Mouse (Mus musculus) layer of hippocampus, adult 2 months (tissue): Measurements from ENCODE around the gene Ubtd1. TPM values are rescaled to one million over a fixed set of nuclear protein-coding genes. Genes with fewer than 3 reads are reported as not detected.

Experiments used
- DNase-seq, 2 experiments: peaks; one replicate each; pipeline ENCODE4 v3.0.0; 2022; ENCODE audit warnings: low spot score in 2 of 2
- H3K27ac ChIP-seq: fragments of 200-600 bp; 2 replicates; pipeline ENCODE4 v1.8.1; 2022
- H3K4me3 ChIP-seq: fragments of 200-600 bp; 2 replicates; pipeline ENCODE4 v1.8.1; 2022; ENCODE audit warnings: mild to moderate bottlenecking
- CTCF ChIP-seq: fragments of 200-600 bp; conservative IDR thresholded peaks from 2 replicates; pipeline ENCODE4 v1.8.1; 2022; ENCODE audit warnings: antibody characterized with exemption, mild to moderate bottlenecking, moderate library complexity
- total RNA-seq, 2 experiments: library from RNA; stranded (reverse); gene quantifications; 2 replicates each; pipeline ENCODE4 v1.2.3; 2021

Gene Ubtd1
- total RNA-seq, 2 experiments from 2014 or later: 14.0 to 14.6 TPM

DNA sequence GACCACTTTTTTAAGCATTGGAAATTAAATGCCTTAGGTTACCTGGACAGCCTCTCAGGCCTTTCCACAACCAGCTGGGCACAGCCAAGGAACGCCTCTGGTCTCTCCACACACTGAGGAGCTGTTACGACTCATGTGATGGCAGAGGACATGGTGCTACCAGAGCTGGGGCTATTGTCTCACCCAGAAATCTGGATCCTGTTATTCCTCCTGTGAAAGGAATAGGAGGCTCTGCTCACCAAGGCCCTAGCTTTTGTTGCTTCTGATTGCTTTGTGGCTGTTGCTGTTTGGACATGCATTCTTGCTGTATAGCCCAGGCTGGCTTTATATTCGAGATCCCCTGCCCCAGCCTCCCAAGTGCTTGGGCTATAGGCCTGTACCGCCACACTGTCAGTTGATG, 34.7 kb downstream of the Ubtd1 start:
- no peak overlapping the region for H3K4me3 ChIP-seq
- no peak for TF ChIP-seq CTCF
- no peak for DNase-seq
- H3K27ac ChIP-seq: peak overlapping the region; percentile 74

- Histone ChIP-seq H3K4me3 (no peak overlapping the region), H3K27ac (peak overlapping the region; percentile 74)
- DNase-seq: peak; percentile 37 to 58
- no peak for TF ChIP-seq CTCF
These were observed 35.3 kb downstream of the Ubtd1 start for GRCm38 (mm10) chr19:42016840-42017239.

GRCm38 (mm10) chr19:42017399-42018247, 36.1 kb downstream of the Ubtd1 start:
- H3K27ac ChIP-seq: peak overlapping the region; percentile 74
- DNase-seq: peak; percentile 48 to 55
- no peak for TF ChIP-seq CTCF
- no peak overlapping the region for H3K4me3 ChIP-seq

- no peak for TF ChIP-seq CTCF
- no peak for DNase-seq
- Histone ChIP-seq H3K27ac (0 out of 2 replicates have a peak overlapping the region, but pooled peaks have one; percentile 21), H3K4me3 (no peak overlapping the region)
These were observed 37.5 kb downstream of the Ubtd1 start for GRCm38 (mm10) chr19:42019011-42019522.

DNA sequence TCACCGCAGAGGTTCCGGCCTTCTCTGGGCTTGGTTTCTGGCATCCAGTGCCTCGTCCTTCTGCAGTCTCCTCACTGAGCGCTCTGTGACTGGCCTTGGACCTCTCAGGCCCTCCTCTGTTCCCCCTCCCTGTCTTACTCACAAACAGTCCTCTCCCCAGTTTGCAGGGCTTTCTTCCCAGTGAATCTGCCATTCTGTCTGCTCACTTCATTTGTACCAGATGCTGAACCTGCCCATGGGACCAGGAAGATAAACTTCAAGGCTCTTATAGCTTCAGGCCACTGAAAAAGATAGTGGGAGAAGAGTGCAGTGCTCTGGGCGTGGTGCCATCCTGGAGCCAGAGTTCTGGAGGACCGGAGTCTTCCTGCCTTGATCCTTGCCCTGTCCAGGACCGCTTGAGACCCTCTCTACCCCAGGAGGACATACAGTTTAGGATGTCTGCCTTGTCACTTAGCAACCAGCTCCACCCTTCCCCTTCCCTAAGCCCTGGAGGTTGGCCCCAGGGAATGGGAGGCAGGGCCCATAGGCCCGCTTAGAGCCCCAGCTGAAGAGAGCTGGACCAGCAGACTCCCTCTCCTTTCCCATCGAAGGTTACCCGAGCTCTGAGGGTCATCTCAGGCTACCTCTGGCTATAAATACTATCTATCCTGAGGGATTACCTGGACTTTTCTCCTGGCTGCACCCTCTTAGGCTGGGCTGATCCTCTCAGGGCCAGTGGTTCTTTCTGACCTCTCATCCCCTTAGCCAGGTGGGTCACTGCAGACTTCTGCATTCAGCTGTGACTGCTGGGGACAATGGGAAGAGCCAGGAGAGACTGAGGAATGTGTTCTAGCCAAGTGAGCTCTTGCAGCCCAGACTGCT, 40.3 kb downstream of the Ubtd1 start:
- H3K27ac ChIP-seq: no peak overlapping the region

DNA sequence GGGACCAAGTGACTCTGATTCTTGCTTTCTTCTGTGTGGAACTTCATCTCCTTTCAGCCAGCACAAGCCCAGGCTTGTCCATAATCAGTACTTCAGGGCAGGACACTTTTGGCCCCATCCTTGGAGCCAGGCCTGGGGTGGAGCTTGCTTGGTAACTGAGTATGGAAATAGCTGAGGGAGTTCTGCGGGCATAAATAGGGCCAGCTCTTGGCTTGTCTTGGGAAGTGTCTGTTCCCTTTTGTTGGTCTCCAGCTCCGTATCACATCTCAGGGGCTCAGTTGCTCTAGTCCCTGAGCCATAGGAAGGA, 40.9 kb downstream of the Ubtd1 start:
- DNase-seq: no peak
- Histone ChIP-seq H3K4me3 (no peak overlapping the region), H3K27ac (no peak overlapping the region)
- no peak for TF ChIP-seq CTCF

More for the DNA sequence above, 40.3 kb downstream of the Ubtd1 start:
- TF ChIP-seq CTCF: no peak
- no peak for DNase-seq
- H3K4me3 ChIP-seq: no peak overlapping the region

GRCm38 (mm10) chr19:42026158-42026557, 44.6 kb downstream of the Ubtd1 start:
- peak; percentile 82 to 85 for DNase-seq
- no peak overlapping the region for H3K27ac ChIP-seq
- no peak overlapping the region for H3K4me3 ChIP-seq
- TF ChIP-seq CTCF: peak; percentile 96

DNA sequence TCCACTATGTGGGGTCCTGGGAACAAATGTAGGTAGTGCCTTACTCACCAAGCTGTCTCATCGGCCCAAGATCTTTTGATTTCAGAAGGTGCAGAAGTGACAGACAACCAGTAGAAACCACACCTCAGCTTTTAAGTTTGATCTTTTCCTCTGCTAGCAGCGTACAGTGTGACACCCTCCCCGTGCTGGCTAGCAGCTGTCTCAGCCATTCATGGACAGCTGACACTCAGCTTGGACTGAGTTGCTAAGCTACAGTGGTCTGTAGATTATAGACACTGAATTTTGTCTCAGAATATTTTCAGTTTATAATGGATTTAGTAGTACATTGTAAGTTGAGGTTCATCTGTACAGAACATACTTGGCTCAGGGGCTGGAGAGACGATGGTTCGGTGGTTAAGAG, 49.5 kb downstream of the Ubtd1 start:
- Histone ChIP-seq H3K27ac (no peak overlapping the region), H3K4me3 (no peak overlapping the region)
- no peak for DNase-seq
- no peak for TF ChIP-seq CTCF

DNA sequence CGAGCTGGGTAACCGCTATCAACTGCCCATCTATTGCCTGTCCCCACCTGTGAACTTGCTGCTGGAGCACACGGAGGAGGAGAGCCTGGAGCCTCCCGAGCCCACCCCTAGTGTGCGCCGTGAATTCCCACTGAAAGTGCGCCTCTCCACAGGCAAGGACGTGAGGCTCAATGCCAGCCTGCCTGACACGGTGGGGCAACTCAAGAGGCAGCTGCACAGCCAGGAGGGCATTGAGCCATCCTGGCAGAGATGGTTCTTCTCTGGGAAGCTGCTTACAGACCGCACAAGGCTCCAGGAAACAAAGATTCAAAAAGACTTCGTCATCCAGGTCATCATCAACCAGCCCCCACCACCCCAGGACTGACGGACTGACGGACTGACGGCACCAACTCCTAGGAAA, 52.0 kb downstream of the Ubtd1 start:
- Histone ChIP-seq H3K4me3 (no peak overlapping the region), H3K27ac (no peak overlapping the region)
- TF ChIP-seq CTCF: no peak
- DNase-seq: no peak

- Histone ChIP-seq H3K4me3 (no peak overlapping the region), H3K27ac (peak overlapping the region; percentile 12; the same call in 1 of the 2 replicates)
- TF ChIP-seq CTCF: no peak
- peak in 1 of 2 experiments; percentile 25 for DNase-seq
These were observed 52.7 kb downstream of the Ubtd1 start for GRCm38 (mm10) chr19:42034146-42034775.

- no peak for TF ChIP-seq CTCF
- Histone ChIP-seq H3K27ac (peak overlapping the region; percentile 64), H3K4me3 (no peak overlapping the region)
- DNase-seq: no peak
These were observed 53.4 kb downstream of the Ubtd1 start for GRCm38 (mm10) chr19:42034881-42035455.

- H3K27ac ChIP-seq: peak within 1 kb of the TSS; percentile 64
- TF ChIP-seq CTCF: peak; percentile 92
- H3K4me3 ChIP-seq: no peak within 1 kb of the TSS
- DNase-seq: peak; percentile 73 to 80
These were observed 54.1 kb downstream of the Ubtd1 start, which contains the start of gene Ankrd2 for GRCm38 (mm10) chr19:42035456-42036248. TSS of gene Ankrd2 (plus strand) at chr19:42036000.
